Mouse (Mus musculus) hindbrain, embryonic 10.5 days (tissue): ENCODE results near the gene Slc6a5. TPM values are rescaled to one million over a fixed set of nuclear protein-coding genes. Genes with fewer than 3 reads are reported as not detected.

Experiments
- polyA plus RNA-seq: library from polyadenylated mRNA; unstranded; fragments of >200 nt; fragmentation: Nextera tagmentation; extraction: Ambion mirVana; gene quantifications from 2 replicates; pipeline ENCODE4 v1.2.1, GENCODE M21; 2016

The Slc6a5 gene
- polyA plus RNA-seq, 1 experiment from 2014 or later = 4.1 TPM

Other genes starting within 250 kb of the Slc6a5 start
- gene Htatip2, start 151.0 kb upstream of the Slc6a5 start, polyA plus RNA-seq = 3.6 and 4.3 TPM in 2 replicates
- gene Prmt3, start 131.8 kb upstream of the Slc6a5 start, polyA plus RNA-seq = 49.7 and 65.0 TPM in 2 replicates
- 1.2 and 1.6 TPM in 2 replicates for gene Nell1, start 64.7 kb downstream of the Slc6a5 start, polyA plus RNA-seq